Mouse (Mus musculus): ENCODE data around the gene Hsd3b6. TPM values are rescaled to one million over a fixed set of nuclear protein-coding genes. Genes with fewer than 3 reads are reported as not detected.

Gene Hsd3b6
- polyA plus RNA-seq (2015; fragmentation: Nextera tagmentation; extraction: Ambion mirVana) = 14.8 and 15.8 TPM in 2 replicates

- 65% methylated on average over 6 of the region's 6 CpGs for WGBS
Observed at GRCm38 (mm10) chr3:98814101-98814670, at the start of gene Hsd3b6. TSS of gene Hsd3b6 (minus strand) at chr3:98814443.

DNA sequence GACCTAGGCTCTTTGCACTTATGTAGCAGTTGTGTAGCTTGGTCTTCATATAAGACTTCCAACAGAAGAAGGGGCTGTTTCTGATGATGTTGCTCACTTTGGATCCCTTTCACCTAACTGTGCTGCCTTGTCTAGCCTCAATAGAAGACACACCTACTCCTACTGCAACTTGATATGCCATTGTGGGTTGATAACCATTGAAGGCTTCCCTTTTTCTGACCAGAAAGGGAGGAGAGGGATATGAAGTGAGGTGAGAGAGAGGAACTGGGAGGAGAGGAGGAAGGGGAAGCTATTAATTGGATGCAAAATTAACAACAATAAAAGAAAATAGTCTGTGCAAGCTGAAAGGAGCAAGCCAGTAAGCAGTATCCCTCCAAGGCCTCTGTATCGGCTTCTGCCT lies 48.6 kb upstream of the Hsd3b6 start:
- WGBS = 83% methylated on average over 1 of the region's 1 CpGs
- Histone ChIP-seq H3K4me3 (replicated peaks; ENCODE audit: low read depth, low read length) (no peak overlapping the region), H3K36me3 (ENCODE audit: insufficient read depth, low read length) (no peaks in the 10 kb centered on the region), H3K27me3 (ENCODE audit: insufficient read depth, low read length) (no peaks in the 10 kb centered on the region), H3K9ac (ENCODE audit: low read depth, low read length) (no peak overlapping the region), H3K9me3 (replicated peaks; ENCODE audit: low read length) (no peaks in the 10 kb centered on the region), H3K4me1 (replicated peaks; ENCODE audit: insufficient read depth, low read length) (no peaks in the 10 kb centered on the region), H3K4me2 (ENCODE audit: low read length) (no peak overlapping the region), H3K27ac (no peak overlapping the region)
- no peak for ATAC-seq (replicated peaks; ENCODE audit: low FRiP score, low read depth)
- DNase-seq (ENCODE audit: low spot score) = no peak
- no peak for TF ChIP-seq CTCF (IDR thresholded peaks at IDR 0.05; ENCODE audit: low read depth)

More at GRCm38 (mm10) chr3:98814101-98814670, at the start of gene Hsd3b6:
- no peak for DNase-seq (ENCODE audit: low spot score)
- no peaks in the 10 kb centered on the region for H3K27me3 ChIP-seq (ENCODE audit: insufficient read depth, low read length)
- H3K27ac ChIP-seq = no peak within 1 kb of the TSS
- no peak within 1 kb of the TSS for H3K9ac ChIP-seq (ENCODE audit: low read depth, low read length)
- no peak within 1 kb of the TSS for H3K4me3 ChIP-seq (replicated peaks; ENCODE audit: low read depth, low read length)
- H3K36me3 ChIP-seq (ENCODE audit: insufficient read depth, low read length) = no peaks in the 10 kb centered on the region
- no peak for TF ChIP-seq CTCF (IDR thresholded peaks at IDR 0.05; ENCODE audit: low read depth)
- no peaks in the 10 kb centered on the region for H3K4me1 ChIP-seq (replicated peaks; ENCODE audit: insufficient read depth, low read length)
- no peak for ATAC-seq (replicated peaks; ENCODE audit: low FRiP score, low read depth)
- no peak within 1 kb of the TSS for H3K4me2 ChIP-seq (ENCODE audit: low read length)
- H3K9me3 ChIP-seq (replicated peaks; ENCODE audit: low read length) = no peaks in the 10 kb centered on the region

GRCm38 (mm10) chr3:98859576-98859975 lies 45.3 kb upstream of the Hsd3b6 start, which contains the start of gene Hsd3b1:
TSS of gene Hsd3b1 (minus strand) at chr3:98859794.
- ATAC-seq (replicated peaks; ENCODE audit: low FRiP score, low read depth) (no peak), DNase-seq (ENCODE audit: low spot score) (no peak)
- no peaks in the 10 kb centered on the region for H3K4me1 ChIP-seq (replicated peaks; ENCODE audit: insufficient read depth, low read length)
- H3K27ac ChIP-seq = no peak within 1 kb of the TSS
- no peaks in the 10 kb centered on the region for H3K27me3 ChIP-seq (ENCODE audit: insufficient read depth, low read length)
- no peaks in the 10 kb centered on the region for H3K36me3 ChIP-seq (ENCODE audit: insufficient read depth, low read length)
- H3K4me2 ChIP-seq (ENCODE audit: low read length) = no peak within 1 kb of the TSS
- no peak within 1 kb of the TSS for H3K4me3 ChIP-seq (replicated peaks; ENCODE audit: low read depth, low read length)
- 83% methylated on average over 3 of the region's 3 CpGs for WGBS
- H3K9ac ChIP-seq (ENCODE audit: low read depth, low read length) = no peak within 1 kb of the TSS
- H3K9me3 ChIP-seq (replicated peaks; ENCODE audit: low read length) = no peaks in the 10 kb centered on the region
- TF ChIP-seq CTCF (IDR thresholded peaks at IDR 0.05; ENCODE audit: low read depth) = no peak

DNA sequence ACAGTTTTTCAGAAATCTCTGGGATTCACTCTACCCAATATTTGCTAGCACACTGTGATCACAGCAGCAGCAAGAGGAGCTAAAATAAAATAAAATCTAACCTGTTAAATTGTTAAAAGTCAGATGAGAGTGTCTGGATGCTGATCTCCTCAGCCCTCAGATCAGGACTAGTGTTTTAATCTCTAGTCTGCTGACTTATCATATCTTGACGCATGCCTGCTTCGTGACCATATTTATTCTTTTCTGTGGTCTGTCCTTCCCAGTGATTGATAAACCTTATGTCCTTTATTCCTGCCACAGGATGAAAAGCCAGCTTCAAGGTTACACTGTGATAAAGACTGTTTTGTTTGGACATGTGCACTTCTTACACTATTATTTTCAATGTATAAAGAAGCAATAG lies 43.8 kb upstream of the Hsd3b6 start:
- ATAC-seq (replicated peaks; ENCODE audit: low FRiP score, low read depth) (no peak), DNase-seq (ENCODE audit: low spot score) (no peak)
- no peaks in the 10 kb centered on the region for H3K36me3 ChIP-seq (ENCODE audit: insufficient read depth, low read length)
- H3K4me2 ChIP-seq (ENCODE audit: low read length) = no peak overlapping the region
- 72% methylated on average over 2 of the region's 2 CpGs for WGBS
- H3K27ac ChIP-seq = no peak overlapping the region
- no peaks in the 10 kb centered on the region for H3K4me1 ChIP-seq (replicated peaks; ENCODE audit: insufficient read depth, low read length)
- no peak overlapping the region for H3K4me3 ChIP-seq (replicated peaks; ENCODE audit: low read depth, low read length)
- TF ChIP-seq CTCF (IDR thresholded peaks at IDR 0.05; ENCODE audit: low read depth) = no peak
- no peaks in the 10 kb centered on the region for H3K9me3 ChIP-seq (replicated peaks; ENCODE audit: low read length)
- H3K27me3 ChIP-seq (ENCODE audit: insufficient read depth, low read length) = no peaks in the 10 kb centered on the region
- H3K9ac ChIP-seq (ENCODE audit: low read depth, low read length) = no peak overlapping the region

GRCm38 (mm10) chr3:98856892-98857291 lies 42.6 kb upstream of the Hsd3b6 start:
- WGBS = 50% methylated on average over 1 of the region's 1 CpGs

GRCm38 (mm10) chr3:98855160-98855559 lies 40.9 kb upstream of the Hsd3b6 start:
- no peak for DNase-seq (ENCODE audit: low spot score)

More at GRCm38 (mm10) chr3:98856892-98857291, 42.6 kb upstream of the Hsd3b6 start:
- no peak overlapping the region for H3K9ac ChIP-seq (ENCODE audit: low read depth, low read length)
- no peaks in the 10 kb centered on the region for H3K4me1 ChIP-seq (replicated peaks; ENCODE audit: insufficient read depth, low read length)
- no peaks in the 10 kb centered on the region for H3K27me3 ChIP-seq (ENCODE audit: insufficient read depth, low read length)
- H3K27ac ChIP-seq = no peak overlapping the region
- H3K9me3 ChIP-seq (replicated peaks; ENCODE audit: low read length) = no peaks in the 10 kb centered on the region
- H3K4me2 ChIP-seq (ENCODE audit: low read length) = no peak overlapping the region
- TF ChIP-seq CTCF (IDR thresholded peaks at IDR 0.05; ENCODE audit: low read depth) = no peak
- ATAC-seq (replicated peaks; ENCODE audit: low FRiP score, low read depth) = no peak
- DNase-seq (ENCODE audit: low spot score) = no peak
- no peaks in the 10 kb centered on the region for H3K36me3 ChIP-seq (ENCODE audit: insufficient read depth, low read length)
- H3K4me3 ChIP-seq (replicated peaks; ENCODE audit: low read depth, low read length) = no peak overlapping the region

GRCm38 (mm10) chr3:98853685-98854084 lies 39.4 kb upstream of the Hsd3b6 start:
- H3K4me1 ChIP-seq (replicated peaks; ENCODE audit: insufficient read depth, low read length) = no peaks in the 10 kb centered on the region
- ATAC-seq (replicated peaks; ENCODE audit: low FRiP score, low read depth) (no peak), DNase-seq (ENCODE audit: low spot score) (no peak)
- H3K9ac ChIP-seq (ENCODE audit: low read depth, low read length) = no peak overlapping the region
- H3K4me3 ChIP-seq (replicated peaks; ENCODE audit: low read depth, low read length) = no peak overlapping the region
- no peaks in the 10 kb centered on the region for H3K36me3 ChIP-seq (ENCODE audit: insufficient read depth, low read length)
- no peak overlapping the region for H3K4me2 ChIP-seq (ENCODE audit: low read length)
- 22% methylated on average over 1 of the region's 1 CpGs for WGBS
- H3K27ac ChIP-seq = no peak overlapping the region
- H3K9me3 ChIP-seq (replicated peaks; ENCODE audit: low read length) = no peaks in the 10 kb centered on the region
- H3K27me3 ChIP-seq (ENCODE audit: insufficient read depth, low read length) = no peaks in the 10 kb centered on the region
- TF ChIP-seq CTCF (IDR thresholded peaks at IDR 0.05; ENCODE audit: low read depth) = no peak

More at GRCm38 (mm10) chr3:98855160-98855559, 40.9 kb upstream of the Hsd3b6 start:
- no peaks in the 10 kb centered on the region for H3K36me3 ChIP-seq (ENCODE audit: insufficient read depth, low read length)
- no peak overlapping the region for H3K4me3 ChIP-seq (replicated peaks; ENCODE audit: low read depth, low read length)
- no peak overlapping the region for H3K4me2 ChIP-seq (ENCODE audit: low read length)
- no peak overlapping the region for H3K9ac ChIP-seq (ENCODE audit: low read depth, low read length)
- ATAC-seq (replicated peaks; ENCODE audit: low FRiP score, low read depth) = no peak
- H3K27ac ChIP-seq = no peak overlapping the region
- WGBS = 73% methylated on average over 3 of the region's 3 CpGs
- no peaks in the 10 kb centered on the region for H3K27me3 ChIP-seq (ENCODE audit: insufficient read depth, low read length)
- no peaks in the 10 kb centered on the region for H3K4me1 ChIP-seq (replicated peaks; ENCODE audit: insufficient read depth, low read length)
- TF ChIP-seq CTCF (IDR thresholded peaks at IDR 0.05; ENCODE audit: low read depth) = no peak
- no peaks in the 10 kb centered on the region for H3K9me3 ChIP-seq (replicated peaks; ENCODE audit: low read length)

All from kidney, postnatal 0 days (tissue).